Mouse (Mus musculus) bone marrow macrophage, adult 2 months (primary cell): ENCODE data around the gene Iqcb1.

Experiments
- CTCF ChIP-seq: IDR thresholded peaks from 2 replicates; pipeline ENCODE4 v1.5.1; 2012; ENCODE audit warnings: low read depth, mild to moderate bottlenecking, low read length, moderate library complexity
- POLR2A ChIP-seq: IDR thresholded peaks from 2 replicates; pipeline ENCODE4 v1.6.1; 2012; ENCODE audit warnings: mild to moderate bottlenecking, low read depth, low read length, borderline replicate concordance

GRCm38 (mm10) chr16:36891415-36891814, 63.2 kb downstream of the Iqcb1 start:
- no peak for TF ChIP-seq CTCF
- TF ChIP-seq POLR2A = no peak
